Mouse (Mus musculus): ENCODE measurements around the gene Tdrd5. TPM values are rescaled to one million over a fixed set of nuclear protein-coding genes. Genes with fewer than 3 reads are reported as not detected.

Gene Tdrd5
- total RNA-seq, 2 experiments from 2014 or later = 0.20 TPM; not detected in 1

Other genes starting within 250 kb of the Tdrd5 start
- 1 to 10 TPM; 9.3 to 9.6 TPM for gene Fam163a, start 98.6 kb downstream of the Tdrd5 start, total RNA-seq (2021)
- gene Nphs2, start 7.1 kb upstream of the Tdrd5 start, total RNA-seq (2021) = not detected
- 100 to 1,000 TPM; 616 to 634 TPM for gene Gm2000, start 62.4 kb upstream of the Tdrd5 start, total RNA-seq (2021)
- gene Axdnd1, start 117.5 kb upstream of the Tdrd5 start, total RNA-seq (2021) = 1 to 10 TPM; 1.1 to 3.9 TPM
- 1,000 to 10,000 TPM; 1,034 to 1,489 TPM for gene Soat1, start 170.7 kb upstream of the Tdrd5 start, total RNA-seq (2021)
- 10 to 100 TPM; 39.7 to 40.3 TPM for gene Gm10031, start 220.3 kb upstream of the Tdrd5 start, total RNA-seq (2021)